Mouse (Mus musculus) forebrain, embryonic 16.5 days (tissue): ENCODE measurements around the gene Trim2. TPM values are rescaled to one million over a fixed set of nuclear protein-coding genes. Genes with fewer than 3 reads are reported as not detected.

Experiments used
- ATAC-seq: fragments of 200-750 bp; cut with Nextera tagmentation; 2 replicates; pipeline ENCODE4 v1.8.0; 2017; ENCODE audit warnings: mild to moderate bottlenecking, moderate library complexity
- H3K27ac ChIP-seq: fragments of 300-500 bp; sonication (generic); 2 replicates; pipeline ENCODE4 v1.5.1; 2014; ENCODE audit warnings: low read length, control low read depth
- H3K27me3 ChIP-seq: fragments of 300-500 bp; sonication (generic); replicated peaks from 2 replicates; pipeline ENCODE4 v1.6.1; 2014; ENCODE audit warnings: low read length; ENCODE audit not compliant: control insufficient read depth, insufficient read depth
- H3K36me3 ChIP-seq: fragments of 300-500 bp; sonication (generic); 2 replicates; pipeline ENCODE4 v1.6.1; 2014; ENCODE audit not compliant: control insufficient read depth, insufficient read depth
- H3K4me1 ChIP-seq: fragments of 300-500 bp; sonication (generic); replicated peaks from 2 replicates; pipeline ENCODE4 v1.6.1; 2014; ENCODE audit warnings: low read length; ENCODE audit not compliant: control insufficient read depth, insufficient read depth
- H3K4me2 ChIP-seq: fragments of 300-500 bp; sonication (generic); 2 replicates; pipeline ENCODE4 v1.6.1; 2014; ENCODE audit warnings: mild to moderate bottlenecking, low read length, control low read depth
- H3K4me3 ChIP-seq: fragments of 300-500 bp; sonication (generic); replicated peaks from 2 replicates; pipeline ENCODE4 v1.5.1; 2014; ENCODE audit warnings: mild to moderate bottlenecking, low read length, control low read depth
- H3K9ac ChIP-seq: fragments of 300-500 bp; sonication (generic); replicated peaks from 2 replicates; pipeline ENCODE4 v1.6.1; 2014; ENCODE audit warnings: low read depth, low read length, control low read depth
- H3K9me3 ChIP-seq: fragments of 300-500 bp; sonication (generic); 2 replicates; pipeline ENCODE4 v1.6.1; 2016; ENCODE audit warnings: low read length; ENCODE audit not compliant: control insufficient read depth
- WGBS: fragments of 180-500 bp; shearing (Covaris S2); extraction: QIAGEN DNeasy Blood & Tissue Kit; methylation state at CpG from one replicate; pipeline ENCODE4 v1.1.7; 2014; 5-methylcytosine and 5-hydroxymethylcytosine counted together
- polyA plus RNA-seq: library from polyadenylated mRNA; unstranded; fragments of >200 nt; fragmentation: Nextera tagmentation; extraction: Ambion mirVana; gene quantifications from 2 replicates; pipeline ENCODE4 v1.2.1, GENCODE M21; 2015

Gene Trim2
- polyA plus RNA-seq, 1 experiment from 2014 or later = 195 TPM

- WGBS = 71% methylated on average over 3 of the region's 3 CpGs
- H3K27ac ChIP-seq = no peak overlapping the region
Observed at GRCm38 (mm10) chr3:84266391-84266931, 40.2 kb downstream of the Trim2 start.

DNA sequence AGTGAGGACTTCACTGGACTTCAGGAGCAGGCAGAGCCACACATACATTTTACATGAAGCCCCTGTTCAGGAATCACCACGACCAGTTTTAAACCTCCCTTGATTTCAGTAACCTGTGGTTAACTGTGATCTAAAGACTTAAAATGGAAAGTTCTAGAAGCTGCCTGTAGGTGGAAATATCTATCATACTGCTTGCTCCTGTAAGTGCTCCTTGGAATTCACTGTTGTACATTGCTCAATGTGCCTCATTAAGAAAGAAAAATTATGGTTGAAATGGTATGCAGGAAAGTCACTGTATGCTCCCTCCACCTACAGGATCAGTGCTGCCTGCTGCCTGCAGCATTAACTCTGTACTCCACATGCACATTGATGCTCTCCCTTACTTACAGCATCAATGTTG is 41.6 kb downstream of the Trim2 start:
- H3K36me3 ChIP-seq = no peaks in the 10 kb centered on the region

More at GRCm38 (mm10) chr3:84266391-84266931, 40.2 kb downstream of the Trim2 start:
- H3K4me1 ChIP-seq = peaks cover 36% of the 10 kb centered on the region
- no peak overlapping the region for H3K4me3 ChIP-seq
- no peak overlapping the region for H3K9ac ChIP-seq
- H3K9me3 ChIP-seq = no peaks in the 10 kb centered on the region
- H3K27me3 ChIP-seq = no peaks in the 10 kb centered on the region
- ATAC-seq = no peak
- H3K4me2 ChIP-seq = no peak overlapping the region
- no peaks in the 10 kb centered on the region for H3K36me3 ChIP-seq

DNA sequence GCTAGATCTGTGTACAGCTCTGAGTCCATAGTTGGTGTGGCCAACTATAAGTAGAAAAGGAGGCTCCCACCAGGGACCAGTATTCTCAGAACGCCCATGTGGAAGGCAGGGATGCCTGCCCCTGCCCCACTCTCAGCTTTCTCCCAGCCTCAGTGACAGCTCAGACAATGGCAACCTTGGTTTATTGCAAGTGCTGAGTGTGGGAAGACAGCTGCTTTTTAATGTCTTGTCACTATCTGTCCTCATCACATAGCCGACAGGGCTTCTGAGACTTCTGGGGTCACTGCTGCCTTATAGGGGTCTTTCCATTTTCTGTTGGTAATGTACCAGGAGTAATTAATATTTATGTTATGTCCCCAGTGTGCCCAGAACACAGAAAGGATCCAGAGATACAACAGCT is 42.3 kb downstream of the Trim2 start:
- no peak for ATAC-seq
- H3K9ac ChIP-seq = no peak overlapping the region

More for the DNA sequence above, 41.6 kb downstream of the Trim2 start:
- Histone ChIP-seq H3K4me2 (no peak overlapping the region), H3K4me3 (no peak overlapping the region), H3K4me1 (peaks cover 37% of the 10 kb centered on the region), H3K27ac (no peak overlapping the region), H3K9me3 (no peaks in the 10 kb centered on the region), H3K9ac (no peak overlapping the region), H3K27me3 (no peaks in the 10 kb centered on the region)
- WGBS = 42% methylated on average over 1 of the region's 1 CpGs
- no peak for ATAC-seq

DNA sequence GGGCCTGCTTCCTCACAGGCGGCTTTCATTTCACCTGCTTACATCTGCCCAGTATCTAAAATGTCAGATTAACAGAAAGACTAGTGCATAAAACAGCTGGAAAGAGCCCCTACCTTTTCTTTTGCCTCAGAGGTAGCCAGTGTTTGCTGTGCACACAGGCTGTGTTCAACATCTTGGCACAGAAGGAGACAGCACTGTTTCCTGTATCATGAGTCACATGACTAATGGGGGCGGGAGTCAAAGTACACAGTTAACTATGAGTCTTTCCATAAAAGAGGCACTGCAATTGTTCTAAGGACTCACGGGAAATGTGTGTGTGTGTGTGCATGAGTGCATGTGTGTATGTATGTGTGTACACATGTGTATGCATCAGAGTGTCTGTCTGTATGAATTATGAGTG is 43.9 kb downstream of the Trim2 start:
- H3K27ac ChIP-seq = no peak overlapping the region
- peaks cover 41% of the 10 kb centered on the region for H3K4me1 ChIP-seq
- no peaks in the 10 kb centered on the region for H3K27me3 ChIP-seq
- ATAC-seq = no peak
- no peak overlapping the region for H3K9ac ChIP-seq
- 85% methylated on average over 3 of the region's 3 CpGs for WGBS
- H3K4me3 ChIP-seq = no peak overlapping the region
- H3K36me3 ChIP-seq = no peaks in the 10 kb centered on the region
- H3K4me2 ChIP-seq = no peak overlapping the region
- H3K9me3 ChIP-seq = no peaks in the 10 kb centered on the region

More for the DNA sequence above, 42.3 kb downstream of the Trim2 start:
- Histone ChIP-seq H3K27ac (no peak overlapping the region), H3K4me1 (peaks cover 35% of the 10 kb centered on the region), H3K36me3 (no peaks in the 10 kb centered on the region), H3K9me3 (no peaks in the 10 kb centered on the region), H3K4me3 (no peak overlapping the region), H3K27me3 (no peaks in the 10 kb centered on the region), H3K4me2 (no peak overlapping the region)
- 43% methylated on average over 2 of the region's 2 CpGs for WGBS

- ATAC-seq = no peak
- Histone ChIP-seq H3K9me3 (no peaks in the 10 kb centered on the region), H3K4me2 (no peak overlapping the region), H3K27me3 (no peaks in the 10 kb centered on the region), H3K4me1 (peaks cover 47% of the 10 kb centered on the region), H3K4me3 (no peak overlapping the region), H3K36me3 (no peaks in the 10 kb centered on the region), H3K9ac (no peak overlapping the region), H3K27ac (no peak overlapping the region; the same call in 1 of the 2 replicates)
- 63% methylated on average over 6 of the region's 6 CpGs for WGBS
Observed at GRCm38 (mm10) chr3:84261863-84262262, 44.8 kb downstream of the Trim2 start.

DNA sequence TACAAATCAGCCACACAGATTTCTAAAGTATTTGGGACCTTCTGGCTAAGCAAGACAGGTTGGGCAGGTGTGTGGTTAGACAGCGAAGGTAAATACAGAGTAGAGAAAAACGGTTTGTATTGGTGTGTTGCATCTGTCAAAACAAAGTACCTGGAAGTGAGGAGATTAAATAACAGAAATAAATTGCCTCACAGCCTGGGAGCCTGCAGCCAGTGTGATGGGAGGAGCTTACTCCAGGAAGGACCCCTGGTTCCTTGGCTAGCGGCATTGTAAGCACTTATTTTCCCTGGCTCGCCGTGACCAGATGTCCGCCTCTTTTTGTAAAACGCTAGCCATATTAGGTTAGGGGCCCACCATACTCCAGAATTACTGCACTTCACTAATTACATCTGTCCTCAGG is 45.8 kb downstream of the Trim2 start:
- Histone ChIP-seq H3K9ac (peak overlapping the region; percentile 96; the same call in 1 of the 2 replicates), H3K4me3 (no peak overlapping the region), H3K4me1 (peaks cover 55% of the 10 kb centered on the region), H3K4me2 (peak overlapping the region; percentile 66), H3K27me3 (no peaks in the 10 kb centered on the region), H3K9me3 (no peaks in the 10 kb centered on the region), H3K36me3 (no peaks in the 10 kb centered on the region), H3K27ac (peak overlapping the region; percentile 97)
- 26% methylated on average over 7 of the region's 7 CpGs for WGBS
- ATAC-seq = no peak

DNA sequence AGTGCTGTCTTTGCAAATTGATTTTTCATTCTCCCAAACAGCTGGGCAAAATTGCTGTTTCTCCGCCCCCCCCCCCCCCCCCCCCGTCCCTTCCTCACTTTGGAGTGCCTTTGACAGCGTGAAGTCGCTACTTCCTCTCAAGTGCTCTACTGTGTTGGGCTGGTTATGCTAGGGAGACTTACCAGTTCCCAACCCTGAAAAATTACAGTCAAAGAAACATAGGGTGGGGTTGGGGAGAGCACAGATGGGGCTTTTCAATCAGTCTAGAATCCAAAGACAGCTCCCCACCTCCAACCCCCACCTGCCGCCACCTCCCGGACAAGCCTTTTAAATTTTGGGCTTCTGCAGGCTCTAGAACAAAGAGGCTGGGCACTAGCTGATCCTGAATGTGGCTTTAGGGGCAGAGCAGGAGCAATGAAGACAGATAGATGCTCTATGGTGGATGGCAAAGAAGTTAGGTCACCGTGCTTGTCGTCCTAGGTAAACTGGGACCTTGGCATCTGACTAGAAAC is 46.6 kb downstream of the Trim2 start:
- 4% methylated on average over 6 of the region's 8 CpGs for WGBS
- peaks cover 50% of the 10 kb centered on the region for H3K4me1 ChIP-seq
- H3K27me3 ChIP-seq = no peaks in the 10 kb centered on the region
- no peaks in the 10 kb centered on the region for H3K36me3 ChIP-seq
- peak overlapping the region; percentile 76 for H3K4me3 ChIP-seq
- peak overlapping the region; percentile 96 for H3K9ac ChIP-seq
- H3K9me3 ChIP-seq = no peaks in the 10 kb centered on the region
- peak overlapping the region; percentile 66 for H3K4me2 ChIP-seq
- H3K27ac ChIP-seq = peak overlapping the region; percentile 97
- ATAC-seq = peak; percentile 72

- Histone ChIP-seq H3K27me3 (no peaks in the 10 kb centered on the region), H3K4me1 (peaks cover 51% of the 10 kb centered on the region), H3K4me2 (peak overlapping the region; percentile 66), H3K27ac (peak overlapping the region; percentile 97), H3K36me3 (no peaks in the 10 kb centered on the region), H3K9me3 (no peaks in the 10 kb centered on the region), H3K4me3 (peak overlapping the region; percentile 76), H3K9ac (peak overlapping the region; percentile 96)
- peak; percentile 78 for ATAC-seq
- under 1% methylated on average over 74 of the region's 74 CpGs for WGBS
Observed at GRCm38 (mm10) chr3:84259281-84260023, 47.2 kb downstream of the Trim2 start.

GRCm38 (mm10) chr3:84258518-84259031 is 48.1 kb downstream of the Trim2 start:
- no peaks in the 10 kb centered on the region for H3K27me3 ChIP-seq
- H3K36me3 ChIP-seq = no peaks in the 10 kb centered on the region
- peak overlapping the region; percentile 97 for H3K27ac ChIP-seq
- 9% methylated on average over 13 of the region's 13 CpGs for WGBS
- H3K9ac ChIP-seq = peak overlapping the region; percentile 96
- H3K9me3 ChIP-seq = no peaks in the 10 kb centered on the region
- peak overlapping the region; percentile 76 for H3K4me3 ChIP-seq
- peak overlapping the region; percentile 66 for H3K4me2 ChIP-seq
- no peak for ATAC-seq
- H3K4me1 ChIP-seq = peaks cover 58% of the 10 kb centered on the region
